9 mouse cellular contexts compared by ENCODE assay signal in genomic region chr9:122085550-122086205, GRCm38 (mm10). TPM values are rescaled to one million over a fixed set of nuclear protein-coding genes. Genes with fewer than 3 reads are reported as not detected.
DNase-seq lines count a peak whose midpoint lies in the region; ATAC-seq and TF ChIP-seq lines count a peak whose summit lies in the region.
"Had no signal": no experiment of that assay in that cellular context is flagged by ENCODE, and none has a peak within 500 bp of the region (broad histone marks: within the 10 kb centered on the region; RNA-seq: fewer than 3 reads in every experiment).

No protein-coding gene starts in this region.

- no peak for ATAC-seq in heart, postnatal 0 days (ENCODE audit: insufficient read depth, low read depth)
- no peak for ATAC-seq in midbrain, embryonic 15.5 days (replicated peaks)
- ATAC-seq in midbrain, embryonic 14.5 days (ENCODE audit: low FRiP score, low TSS enrichment): no peak
- ATAC-seq in neural tube, embryonic 15.5 days (ENCODE audit: low FRiP score): no peak

- H3K4me3 ChIP-seq in heart, postnatal 0 days (ENCODE audit: low read depth, low read length): no peak overlapping the region
- no peak overlapping the region for H3K4me3 ChIP-seq in midbrain, embryonic 15.5 days
- H3K4me3 ChIP-seq in midbrain, embryonic 14.5 days (replicated peaks; ENCODE audit: low read depth, low read length): no peak overlapping the region
- H3K4me3 ChIP-seq in neural tube, embryonic 15.5 days (replicated peaks): no peak overlapping the region

- H3K36me3 ChIP-seq in heart, postnatal 0 days (replicated peaks; ENCODE audit: control insufficient read depth, insufficient read depth, low read length): no peaks in the 10 kb centered on the region
- H3K36me3 ChIP-seq in midbrain, embryonic 15.5 days (replicated peaks): no peaks in the 10 kb centered on the region
- no peaks in the 10 kb centered on the region for H3K36me3 ChIP-seq in midbrain, embryonic 14.5 days (ENCODE audit: control insufficient read depth, insufficient read depth, low read length)
- H3K36me3 ChIP-seq in neural tube, embryonic 15.5 days: no peaks in the 10 kb centered on the region

- no peak for DNase-seq in heart, postnatal 0 days (ENCODE audit: low spot score)
- DNase-seq in heart, postnatal 25 days (ENCODE audit: low spot score): no peak
- DNase-seq in midbrain, embryonic 14.5 days: no peak
- peak; percentile 72 for DNase-seq in kidney, adult 9 months
- no peak for DNase-seq in testis, postnatal 14 days (ENCODE audit: low spot score)
- DNase-seq in urinary bladder, postnatal 36 days (ENCODE audit: low spot score in 2 of 2): no peak
- DNase-seq: thymus, postnatal 4 days had no signal

- peak overlapping the region; percentile 84 for H3K27ac ChIP-seq in heart, postnatal 0 days (ENCODE audit: low read depth)
- peak overlapping the region; percentile 20; the same call in 1 of the 2 replicates for H3K27ac ChIP-seq in midbrain, embryonic 15.5 days
- no peak overlapping the region for H3K27ac ChIP-seq in midbrain, embryonic 14.5 days (replicated peaks; ENCODE audit: low read depth, low read length)
- peak overlapping the region; percentile 46; the same call in 1 of the 2 replicates for H3K27ac ChIP-seq in neural tube, embryonic 15.5 days (replicated peaks)

- intact Hi-C loops in heart, postnatal 25 days (cut with DNase I): loop anchor here (2.0 kb wide), 2 partner anchors 23 to 33 kb away; no protein-coding TSS in a partner anchor

- H3K4me1 ChIP-seq in heart, postnatal 0 days (ENCODE audit: control insufficient read depth, insufficient read depth): peaks cover 23% of the 10 kb centered on the region
- H3K4me1 ChIP-seq in midbrain, embryonic 15.5 days: 0 out of 2 replicates have a peak, but pooled peaks cover 3% of the 10 kb centered on the region
- no peaks in the 10 kb centered on the region for H3K4me1 ChIP-seq in midbrain, embryonic 14.5 days (ENCODE audit: control insufficient read depth, insufficient read depth, low read length)
- 0 out of 2 replicates have a peak, but pooled peaks cover 10% of the 10 kb centered on the region for H3K4me1 ChIP-seq in neural tube, embryonic 15.5 days

- no peak for TF ChIP-seq EP300 in heart, postnatal 0 days (IDR thresholded peaks at IDR 0.05; ENCODE audit: low read depth)

- no peaks in the 10 kb centered on the region for H3K27me3 ChIP-seq in heart, postnatal 0 days (ENCODE audit: control insufficient read depth, insufficient read depth, low read length)
- no peaks in the 10 kb centered on the region for H3K27me3 ChIP-seq in midbrain, embryonic 15.5 days (replicated peaks)
- H3K27me3 ChIP-seq in midbrain, embryonic 14.5 days (ENCODE audit: control insufficient read depth, insufficient read depth, low read length): no peaks in the 10 kb centered on the region
- H3K27me3 ChIP-seq in neural tube, embryonic 15.5 days (replicated peaks): no peaks in the 10 kb centered on the region

- H3K4me2 ChIP-seq in heart, postnatal 0 days (ENCODE audit: low read depth, low read length): no peak overlapping the region
- H3K4me2 ChIP-seq in midbrain, embryonic 15.5 days: no peak overlapping the region
- no peak overlapping the region for H3K4me2 ChIP-seq in midbrain, embryonic 14.5 days (ENCODE audit: low read length)
- no peak overlapping the region for H3K4me2 ChIP-seq in neural tube, embryonic 15.5 days

- H3K9me3 ChIP-seq in heart, postnatal 0 days (replicated peaks; ENCODE audit: control insufficient read depth, low read length): no peaks in the 10 kb centered on the region
- no peaks in the 10 kb centered on the region for H3K9me3 ChIP-seq in midbrain, embryonic 15.5 days
- H3K9me3 ChIP-seq in midbrain, embryonic 14.5 days (ENCODE audit: control insufficient read depth, low read length): no peaks in the 10 kb centered on the region
- no peaks in the 10 kb centered on the region for H3K9me3 ChIP-seq in neural tube, embryonic 15.5 days (replicated peaks)

- 67% methylated on average over 3 of the region's 3 CpGs for WGBS in heart, postnatal 0 days
- WGBS in midbrain, embryonic 15.5 days: 75% methylated on average over 3 of the region's 3 CpGs
- WGBS in midbrain, embryonic 14.5 days: 87% methylated on average over 3 of the region's 3 CpGs
- 68% methylated on average over 3 of the region's 3 CpGs for WGBS in neural tube, embryonic 15.5 days

- H3K9ac ChIP-seq in heart, postnatal 0 days (replicated peaks; ENCODE audit: low read depth, low read length): no peak overlapping the region
- no peak overlapping the region for H3K9ac ChIP-seq in midbrain, embryonic 15.5 days
- H3K9ac ChIP-seq in midbrain, embryonic 14.5 days (replicated peaks; ENCODE audit: low read length): no peak overlapping the region
- H3K9ac ChIP-seq in neural tube, embryonic 15.5 days (replicated peaks): no peak overlapping the region

- TF ChIP-seq CTCF in heart, postnatal 0 days (IDR thresholded peaks at IDR 0.05; ENCODE audit: low read depth): no peak

RNA-seq across cellular contexts. Expression of gene Snrk, which starts 31.4 kb away (rescaled TPM):
- total RNA-seq in heart, postnatal 0 days (2014; rRNA removed; ENCODE audit: low replicate concordance): 60.4 and 61.7 TPM in 2 replicates
- polyA plus RNA-seq in heart, postnatal 0 days (2015; fragmentation: Nextera tagmentation; extraction: Ambion mirVana): 39.5 and 40.3 TPM in 2 replicates
- total RNA-seq in heart, postnatal 25 days (2021): 100 to 1,000 TPM; 127 to 163 TPM
- 79.8 and 103 TPM in 2 replicates for polyA plus RNA-seq in midbrain, embryonic 15.5 days (2015; fragmentation: Nextera tagmentation; extraction: Ambion mirVana)
- 47.8 and 57.5 TPM in 2 replicates for polyA plus RNA-seq in midbrain, embryonic 14.5 days (2014; fragmentation: Nextera tagmentation; extraction: Ambion mirVana)
- 74.3 and 76.6 TPM in 2 replicates for polyA plus RNA-seq in neural tube, embryonic 15.5 days (2015; fragmentation: Nextera tagmentation; extraction: Ambion mirVana)
